Mouse (Mus musculus) intestine, embryonic 15.5 days (tissue): Measurements from ENCODE around the gene Klrb1c. TPM values are rescaled to one million over a fixed set of nuclear protein-coding genes. Genes with fewer than 3 reads are reported as not detected.
"Not testable (repeated sequence)": the region's sequence is repeated elsewhere in the genome, so short reads cannot be mapped to it uniquely, and the experiment has no call there.

Experiments used
- ATAC-seq: fragments of 200-750 bp; cut with Nextera tagmentation; 2 replicates; pipeline ENCODE4 v1.8.0; 2017; ENCODE audit warnings: moderate TSS enrichment, moderate library complexity
- H3K27ac ChIP-seq: fragments of 300-500 bp; sonication (generic); 2 replicates; pipeline ENCODE4 v1.5.1; 2015; ENCODE audit warnings: mild to moderate bottlenecking, inconsistent platforms
- H3K27me3 ChIP-seq: fragments of 300-500 bp; sonication (generic); replicated peaks from 2 replicates; pipeline ENCODE4 v1.6.1; 2015; ENCODE audit warnings: inconsistent platforms
- H3K36me3 ChIP-seq: fragments of 300-500 bp; sonication (generic); 2 replicates; pipeline ENCODE4 v1.6.1; 2015; ENCODE audit warnings: inconsistent platforms
- H3K4me1 ChIP-seq: fragments of 300-500 bp; sonication (generic); replicated peaks from 2 replicates; pipeline ENCODE4 v1.6.1; 2015; ENCODE audit warnings: inconsistent platforms
- H3K4me2 ChIP-seq: fragments of 300-500 bp; sonication (generic); replicated peaks from 2 replicates; pipeline ENCODE4 v1.6.1; 2015; ENCODE audit warnings: mild to moderate bottlenecking, inconsistent platforms
- H3K4me3 ChIP-seq: fragments of 300-500 bp; sonication (generic); replicated peaks from 2 replicates; pipeline ENCODE4 v1.5.1; 2015; ENCODE audit warnings: inconsistent platforms
- H3K9ac ChIP-seq: fragments of 300-500 bp; sonication (generic); 2 replicates; pipeline ENCODE4 v1.6.1; 2015; ENCODE audit warnings: inconsistent platforms
- H3K9me3 ChIP-seq: fragments of 300-500 bp; sonication (generic); 2 replicates; pipeline ENCODE4 v1.6.1; 2016; ENCODE audit warnings: inconsistent platforms
- WGBS: fragments of 180-500 bp; shearing (Covaris S2); methylation state at CpG from one replicate; pipeline ENCODE4 v1.1.7; 2015; 5-methylcytosine and 5-hydroxymethylcytosine counted together
- polyA plus RNA-seq: library from polyadenylated mRNA; unstranded; fragments of >200 nt; fragmentation: Nextera tagmentation; extraction: Ambion mirVana; gene quantifications from 2 replicates; pipeline ENCODE4 v1.2.1, GENCODE M21; 2015

Gene Klrb1c
- polyA plus RNA-seq, 1 experiment from 2014 or later: 0.34 TPM

GRCm38 (mm10) chr6:128807021-128807420 is 18.0 kb upstream of the Klrb1c start:
- WGBS: 70% methylated on average over 3 of the region's 3 CpGs
- no peak for ATAC-seq
- H3K4me3 ChIP-seq: no peak overlapping the region
- H3K36me3 ChIP-seq: no peaks in the 10 kb centered on the region
- H3K27ac ChIP-seq: no peak overlapping the region
- no peaks in the 10 kb centered on the region for H3K9me3 ChIP-seq
- no peaks in the 10 kb centered on the region for H3K27me3 ChIP-seq
- H3K4me2 ChIP-seq: no peak overlapping the region
- no peaks in the 10 kb centered on the region for H3K4me1 ChIP-seq
- H3K9ac ChIP-seq: no peak overlapping the region

- H3K4me2 ChIP-seq, H3K36me3 ChIP-seq, ATAC-seq, H3K4me3 ChIP-seq, H3K9me3 ChIP-seq, H3K9ac ChIP-seq, H3K4me1 ChIP-seq, H3K27ac ChIP-seq, H3K27me3 ChIP-seq: not testable (repeated sequence)
- WGBS: 57% methylated on average over 7 of the region's 7 CpGs
Measured at GRCm38 (mm10) chr6:128804823-128805640, 16.0 kb upstream of the Klrb1c start.

- Histone ChIP-seq H3K9ac (peak overlapping the region; percentile 56), H3K4me2 (peak overlapping the region; percentile 74), H3K4me3 (peak overlapping the region; percentile 43), H3K36me3 (no peaks in the 10 kb centered on the region), H3K4me1 (0 out of 2 replicates have a peak, but pooled peaks cover 1% of the 10 kb centered on the region), H3K27me3 (no peaks in the 10 kb centered on the region), H3K27ac (no peak overlapping the region; the same call in 1 of the 2 replicates), H3K9me3 (no peaks in the 10 kb centered on the region)
- 7% methylated on average over 26 of the region's 26 CpGs for WGBS
- ATAC-seq: peak; percentile 92
Measured at GRCm38 (mm10) chr6:128802999-128803857, 14.2 kb upstream of the Klrb1c start.

- WGBS: 11% methylated on average over 10 of the region's 10 CpGs
Measured at GRCm38 (mm10) chr6:128802557-128802956, 13.5 kb upstream of the Klrb1c start.

GRCm38 (mm10) chr6:128800696-128801095 is 11.7 kb upstream of the Klrb1c start:
- not testable (repeated sequence) for ATAC-seq, H3K27ac ChIP-seq, H3K4me3 ChIP-seq, H3K36me3 ChIP-seq, H3K4me1 ChIP-seq, H3K4me2 ChIP-seq, H3K9me3 ChIP-seq, H3K27me3 ChIP-seq, H3K9ac ChIP-seq
- 74% methylated on average over 5 of the region's 5 CpGs for WGBS

More at GRCm38 (mm10) chr6:128802557-128802956, 13.5 kb upstream of the Klrb1c start:
- H3K27me3 ChIP-seq: no peaks in the 10 kb centered on the region
- H3K4me1 ChIP-seq: peaks cover 8% of the 10 kb centered on the region; the same call in 1 of the 2 replicates
- H3K4me3 ChIP-seq: peak overlapping the region; percentile 43
- peak overlapping the region; percentile 74 for H3K4me2 ChIP-seq
- H3K9ac ChIP-seq: peak overlapping the region; percentile 56
- no peaks in the 10 kb centered on the region for H3K9me3 ChIP-seq
- no peaks in the 10 kb centered on the region for H3K36me3 ChIP-seq
- peak; percentile 35 for ATAC-seq
- H3K27ac ChIP-seq: peak overlapping the region; percentile 71

GRCm38 (mm10) chr6:128799896-128800270 is 10.9 kb upstream of the Klrb1c start:
- Histone ChIP-seq H3K36me3 (no peaks in the 10 kb centered on the region), H3K27ac (no peak overlapping the region), H3K4me3 (peak overlapping the region; percentile 59), H3K27me3 (no peaks in the 10 kb centered on the region), H3K9ac (no peak overlapping the region; the same call in 1 of the 2 replicates), H3K9me3 (no peaks in the 10 kb centered on the region), H3K4me2 (peak overlapping the region; percentile 61), H3K4me1 (peaks cover 9% of the 10 kb centered on the region; the same call in 1 of the 2 replicates)
- ATAC-seq: no peak
- 16% methylated on average over 7 of the region's 7 CpGs for WGBS

- WGBS: under 1% methylated on average over 49 of the region's 49 CpGs
- Histone ChIP-seq H3K27ac (peak overlapping the region; percentile 90), H3K9ac (peak overlapping the region; percentile 62), H3K4me3 (peak overlapping the region; percentile 59), H3K4me2 (peak overlapping the region; percentile 61)
- not testable (repeated sequence) for H3K36me3 ChIP-seq, H3K9me3 ChIP-seq, H3K27me3 ChIP-seq, H3K4me1 ChIP-seq
- peak; percentile 78 for ATAC-seq
Measured at GRCm38 (mm10) chr6:128799144-128799895, 10.3 kb upstream of the Klrb1c start.

GRCm38 (mm10) chr6:128798772-128799143 is 9.7 kb upstream of the Klrb1c start:
- H3K27ac ChIP-seq: peak overlapping the region; percentile 90
- WGBS: under 1% methylated on average over 20 of the region's 20 CpGs
- H3K4me3 ChIP-seq: peak overlapping the region; percentile 59
- H3K27me3 ChIP-seq, H3K4me1 ChIP-seq, H3K9me3 ChIP-seq, H3K36me3 ChIP-seq: not testable (repeated sequence)
- peak overlapping the region; percentile 54 for H3K4me2 ChIP-seq
- H3K9ac ChIP-seq: peak overlapping the region; percentile 62
- peak; percentile 59 for ATAC-seq

GRCm38 (mm10) chr6:128797936-128798771 is 9.1 kb upstream of the Klrb1c start:
- Histone ChIP-seq H3K27ac (peak overlapping the region; percentile 49), H3K9me3 (no peaks in the 10 kb centered on the region), H3K4me2 (peak overlapping the region; percentile 54), H3K36me3 (no peaks in the 10 kb centered on the region), H3K9ac (no peak overlapping the region), H3K4me1 (peaks cover 9% of the 10 kb centered on the region; the same call in 1 of the 2 replicates), H3K27me3 (no peaks in the 10 kb centered on the region), H3K4me3 (peak overlapping the region; percentile 33)
- ATAC-seq: no peak
- 17% methylated on average over 15 of the region's 15 CpGs for WGBS

GRCm38 (mm10) chr6:128797185-128797905 is 8.3 kb upstream of the Klrb1c start:
- WGBS: 77% methylated on average over 12 of the region's 12 CpGs
- Histone ChIP-seq H3K27ac (no peak overlapping the region), H3K9ac (no peak overlapping the region), H3K9me3 (no peaks in the 10 kb centered on the region), H3K27me3 (no peaks in the 10 kb centered on the region), H3K36me3 (no peaks in the 10 kb centered on the region), H3K4me2 (peak overlapping the region; percentile 54), H3K4me1 (peaks cover 9% of the 10 kb centered on the region; the same call in 1 of the 2 replicates), H3K4me3 (peak overlapping the region; percentile 33; the same call in 1 of the 2 replicates)
- ATAC-seq: no peak
